Mouse (Mus musculus) natural killer cell, adult 2 months (primary cell): Measurements from ENCODE around the gene Nt5c3.

Experiments used
- DNase-seq, 2 experiments: peaks; one replicate each; pipeline ENCODE4 v3.0.0; 2022; ENCODE audit warnings: low spot score in 2 of 2

Gene Nt5c3

GRCm38 (mm10) chr6:56837166-56837565, 86.6 kb downstream of the Nt5c3 start:
- DNase-seq = no peak

GRCm38 (mm10) chr6:56835532-56835931, 88.2 kb downstream of the Nt5c3 start:
- no peak for DNase-seq

GRCm38 (mm10) chr6:56834769-56835168, 89.0 kb downstream of the Nt5c3 start:
- no peak for DNase-seq

DNA sequence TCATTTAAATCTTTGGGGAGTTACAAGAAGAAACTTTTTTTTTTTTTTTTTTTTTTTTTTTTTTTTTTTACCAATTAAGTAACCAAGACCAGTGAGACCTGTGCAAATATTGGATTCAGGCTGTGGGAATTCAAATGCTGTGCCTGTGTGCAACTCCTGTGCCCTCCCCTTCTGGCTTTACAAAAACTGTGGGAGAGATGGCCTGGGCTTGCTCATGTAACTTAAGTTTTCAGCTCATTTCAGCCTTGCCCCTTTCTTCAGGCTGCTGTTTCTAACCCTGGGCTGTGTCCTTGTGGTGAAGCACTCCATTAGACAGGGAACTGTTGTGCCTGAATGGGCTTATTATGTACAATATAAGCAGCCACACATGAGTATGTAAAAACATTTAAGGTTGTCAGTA, 90.9 kb downstream of the Nt5c3 start:
- no peak for DNase-seq

GRCm38 (mm10) chr6:56832407-56832796, 91.3 kb downstream of the Nt5c3 start:
- DNase-seq = no peak
